Mouse (Mus musculus): ENCODE data around the gene Inip. TPM values are rescaled to one million over a fixed set of nuclear protein-coding genes. Genes with fewer than 3 reads are reported as not detected.

Gene Inip
- polyA plus RNA-seq, 1 experiment from 2014 or later = 114 TPM

DNA sequence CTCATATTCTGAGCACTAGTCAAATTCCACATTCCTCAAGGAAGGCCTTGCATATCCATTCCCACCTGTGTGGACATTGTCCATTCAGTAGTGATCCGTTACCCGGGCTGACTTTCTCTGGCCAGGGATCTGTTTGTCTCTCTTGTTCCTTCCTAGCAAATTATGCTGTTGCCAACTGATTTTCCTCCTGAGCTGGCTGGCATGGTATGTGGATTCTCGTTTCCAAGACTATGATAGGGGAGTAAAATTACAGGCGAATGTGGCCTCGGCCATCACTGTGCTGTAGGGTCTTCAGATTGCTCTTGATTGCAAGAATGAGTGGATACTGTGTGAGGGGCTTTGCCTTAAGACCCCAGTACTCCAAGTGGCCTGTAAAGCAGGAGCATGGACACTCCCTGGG lies 25.0 kb upstream of the Inip start:
- Histone ChIP-seq H3K36me3 (ENCODE audit: control insufficient read depth, insufficient read depth, low read length) (no peaks in the 10 kb centered on the region), H3K27ac (ENCODE audit: low read depth, low read length) (no peak overlapping the region), H3K27me3 (ENCODE audit: control insufficient read depth, insufficient read depth, low read length) (no peaks in the 10 kb centered on the region), H3K9me3 (ENCODE audit: control insufficient read depth, low read length) (no peaks in the 10 kb centered on the region), H3K4me1 (replicated peaks; ENCODE audit: control insufficient read depth, insufficient read depth, low read length) (no peaks in the 10 kb centered on the region), H3K4me3 (ENCODE audit: low read depth, low read length) (no peak overlapping the region), H3K4me2 (ENCODE audit: low read depth, low read length, severe bottlenecking) (no peak overlapping the region), H3K9ac (ENCODE audit: low read length) (no peak overlapping the region)
- WGBS = 91% methylated on average over 5 of the region's 5 CpGs
- ATAC-seq (replicated peaks; ENCODE audit: low FRiP score) (no peak), DNase-seq (ENCODE audit: low spot score) (no peak)

DNA sequence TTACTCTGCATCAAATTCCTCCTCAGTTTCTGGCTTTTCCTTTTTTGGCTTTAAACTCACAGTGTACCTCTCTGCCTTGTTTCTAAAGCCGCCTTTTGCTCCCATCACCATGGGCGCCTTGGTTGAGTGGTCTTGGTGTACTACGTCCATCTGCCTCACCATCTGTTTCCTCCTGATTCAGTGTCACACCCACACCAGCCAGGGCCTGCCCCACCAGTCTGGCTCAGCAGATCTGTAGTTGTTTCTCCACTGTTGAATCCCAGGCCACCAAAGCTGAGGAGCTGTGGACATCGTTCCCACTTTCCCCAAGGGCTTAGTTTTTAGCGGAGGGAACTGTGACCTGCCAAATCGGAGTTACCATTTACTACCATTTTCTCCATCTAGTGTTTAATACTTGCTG lies 24.2 kb upstream of the Inip start:
- H3K4me3 ChIP-seq (ENCODE audit: low read depth, low read length) = no peak overlapping the region
- DNase-seq (ENCODE audit: low spot score) = no peak
- no peak for ATAC-seq (replicated peaks; ENCODE audit: low FRiP score)
- no peaks in the 10 kb centered on the region for H3K4me1 ChIP-seq (replicated peaks; ENCODE audit: control insufficient read depth, insufficient read depth, low read length)
- H3K9me3 ChIP-seq (ENCODE audit: control insufficient read depth, low read length) = no peaks in the 10 kb centered on the region
- no peak overlapping the region for H3K4me2 ChIP-seq (ENCODE audit: low read depth, low read length, severe bottlenecking)
- H3K36me3 ChIP-seq (ENCODE audit: control insufficient read depth, insufficient read depth, low read length) = no peaks in the 10 kb centered on the region
- 83% methylated on average over 6 of the region's 6 CpGs for WGBS
- H3K9ac ChIP-seq (ENCODE audit: low read length) = no peak overlapping the region
- no peaks in the 10 kb centered on the region for H3K27me3 ChIP-seq (ENCODE audit: control insufficient read depth, insufficient read depth, low read length)
- H3K27ac ChIP-seq (ENCODE audit: low read depth, low read length) = no peak overlapping the region

DNA sequence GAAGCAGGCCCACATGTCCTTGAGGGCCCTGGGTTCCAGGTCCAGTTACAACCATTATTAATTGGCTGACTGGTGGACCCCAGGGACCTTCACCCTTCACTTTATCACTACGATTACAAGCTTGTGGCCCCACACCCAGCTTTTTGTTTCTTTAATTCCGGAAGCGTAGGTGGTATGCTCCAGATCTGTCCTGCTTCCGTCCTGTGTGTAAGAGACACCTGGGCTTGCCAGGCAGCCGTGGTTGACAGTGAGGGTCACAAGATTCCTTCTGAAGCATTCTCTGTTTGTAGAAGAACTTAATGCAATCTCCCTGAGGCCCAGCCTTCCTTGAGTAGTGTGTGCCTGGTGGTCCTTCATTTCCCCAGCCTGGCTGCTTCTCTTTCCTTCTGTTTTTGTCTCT lies 23.5 kb upstream of the Inip start:
- Histone ChIP-seq H3K27me3 (ENCODE audit: control insufficient read depth, insufficient read depth, low read length) (no peaks in the 10 kb centered on the region), H3K4me2 (ENCODE audit: low read depth, low read length, severe bottlenecking) (no peak overlapping the region), H3K27ac (ENCODE audit: low read depth, low read length) (no peak overlapping the region), H3K36me3 (ENCODE audit: control insufficient read depth, insufficient read depth, low read length) (no peaks in the 10 kb centered on the region), H3K4me1 (replicated peaks; ENCODE audit: control insufficient read depth, insufficient read depth, low read length) (no peaks in the 10 kb centered on the region; the same call in 1 of the 2 replicates), H3K9me3 (ENCODE audit: control insufficient read depth, low read length) (no peaks in the 10 kb centered on the region), H3K4me3 (ENCODE audit: low read depth, low read length) (no peak overlapping the region), H3K9ac (ENCODE audit: low read length) (no peak overlapping the region)
- DNase-seq (ENCODE audit: low spot score) (no peak), ATAC-seq (replicated peaks; ENCODE audit: low FRiP score) (no peak)
- WGBS = 91% methylated on average over 5 of the region's 5 CpGs

DNA sequence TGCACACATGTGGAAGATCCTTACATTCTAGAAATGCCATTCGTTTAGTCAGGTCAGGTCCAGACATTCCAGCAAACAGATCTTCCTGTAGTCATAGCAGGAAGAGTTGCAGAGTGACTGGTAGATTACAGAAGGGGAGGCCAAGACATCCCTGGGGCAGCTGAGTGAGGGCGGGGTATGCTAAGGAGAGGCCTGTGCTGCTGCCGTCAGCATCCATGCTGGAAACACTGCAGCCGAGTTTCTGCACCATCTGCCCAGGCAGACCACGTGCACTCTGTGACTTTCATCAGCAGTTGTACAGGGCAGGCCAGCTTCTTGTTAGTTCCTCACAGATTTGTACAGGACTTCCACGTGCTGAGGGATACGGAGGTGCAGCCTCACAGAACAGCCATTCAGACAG lies 22.1 kb upstream of the Inip start:
- 82% methylated on average over 7 of the region's 7 CpGs for WGBS

DNA sequence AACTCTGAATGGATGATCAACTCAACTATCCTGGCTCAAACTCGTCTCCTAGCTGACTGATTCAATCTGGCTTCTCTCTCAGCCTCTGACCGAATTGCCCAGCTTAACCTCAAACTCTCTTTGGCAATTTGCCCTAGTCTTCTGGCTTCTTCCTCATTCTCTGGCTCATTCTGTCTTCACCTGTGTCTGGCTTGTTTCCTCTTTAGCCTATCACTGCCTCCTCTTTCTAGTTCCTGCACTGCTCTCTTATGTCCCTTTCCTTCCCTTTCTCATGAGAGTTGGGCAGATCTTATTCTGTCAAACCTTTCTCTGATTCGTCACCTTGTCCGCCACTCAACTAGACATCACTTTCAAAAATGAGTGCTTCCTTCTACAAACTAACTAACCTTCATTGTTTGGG lies 20.7 kb upstream of the Inip start:
- ATAC-seq (replicated peaks; ENCODE audit: low FRiP score) = no peak
- Histone ChIP-seq H3K9me3 (ENCODE audit: control insufficient read depth, low read length) (no peaks in the 10 kb centered on the region), H3K4me3 (ENCODE audit: low read depth, low read length) (no peak overlapping the region), H3K27ac (ENCODE audit: low read depth, low read length) (no peak overlapping the region), H3K27me3 (ENCODE audit: control insufficient read depth, insufficient read depth, low read length) (no peaks in the 10 kb centered on the region), H3K9ac (ENCODE audit: low read length) (no peak overlapping the region), H3K4me2 (ENCODE audit: low read depth, low read length, severe bottlenecking) (no peak overlapping the region), H3K4me1 (replicated peaks; ENCODE audit: control insufficient read depth, insufficient read depth, low read length) (peaks cover 9% of the 10 kb centered on the region; the same call in 1 of the 2 replicates), H3K36me3 (ENCODE audit: control insufficient read depth, insufficient read depth, low read length) (no peaks in the 10 kb centered on the region)
- WGBS = 85% methylated on average over 4 of the region's 4 CpGs
- DNase-seq (ENCODE audit: low spot score) = no peak

More for the DNA sequence above, 22.1 kb upstream of the Inip start:
- Histone ChIP-seq H3K4me2 (ENCODE audit: low read depth, low read length, severe bottlenecking) (no peak overlapping the region), H3K4me1 (replicated peaks; ENCODE audit: control insufficient read depth, insufficient read depth, low read length) (peaks cover 9% of the 10 kb centered on the region; the same call in 1 of the 2 replicates), H3K9ac (ENCODE audit: low read length) (no peak overlapping the region), H3K9me3 (ENCODE audit: control insufficient read depth, low read length) (no peaks in the 10 kb centered on the region), H3K27me3 (ENCODE audit: control insufficient read depth, insufficient read depth, low read length) (no peaks in the 10 kb centered on the region), H3K4me3 (ENCODE audit: low read depth, low read length) (no peak overlapping the region), H3K27ac (ENCODE audit: low read depth, low read length) (no peak overlapping the region), H3K36me3 (ENCODE audit: control insufficient read depth, insufficient read depth, low read length) (no peaks in the 10 kb centered on the region)
- DNase-seq (ENCODE audit: low spot score) (no peak), ATAC-seq (replicated peaks; ENCODE audit: low FRiP score) (no peak)

DNA sequence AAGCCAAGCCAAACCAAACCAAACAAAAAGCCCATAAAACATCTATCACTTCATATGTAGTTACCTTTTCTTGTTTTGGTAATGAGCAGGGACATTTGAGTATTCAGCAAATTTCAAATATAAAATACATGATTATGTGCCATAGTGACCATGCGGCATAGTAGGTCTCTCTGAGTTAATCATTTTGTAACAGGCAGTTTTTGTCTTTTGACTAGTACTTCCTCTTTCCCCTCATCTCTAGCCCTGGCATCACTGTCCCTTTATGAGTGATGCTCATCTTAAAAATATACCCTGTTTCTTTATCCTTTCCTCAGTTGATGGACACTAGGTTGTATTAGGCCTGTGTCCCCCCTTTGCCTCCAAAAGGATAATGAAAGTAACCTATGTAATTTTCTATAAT lies 20.1 kb upstream of the Inip start:
- no peak overlapping the region for H3K9ac ChIP-seq (ENCODE audit: low read length)
- H3K4me1 ChIP-seq (replicated peaks; ENCODE audit: control insufficient read depth, insufficient read depth, low read length) = peaks cover 9% of the 10 kb centered on the region; the same call in 1 of the 2 replicates
- 88% methylated on average over 1 of the region's 1 CpGs for WGBS
- H3K27me3 ChIP-seq (ENCODE audit: control insufficient read depth, insufficient read depth, low read length) = no peaks in the 10 kb centered on the region
- H3K4me2 ChIP-seq (ENCODE audit: low read depth, low read length, severe bottlenecking) = no peak overlapping the region
- ATAC-seq (replicated peaks; ENCODE audit: low FRiP score) = no peak
- no peak overlapping the region for H3K27ac ChIP-seq (ENCODE audit: low read depth, low read length)
- no peak overlapping the region for H3K4me3 ChIP-seq (ENCODE audit: low read depth, low read length)
- no peaks in the 10 kb centered on the region for H3K9me3 ChIP-seq (ENCODE audit: control insufficient read depth, low read length)
- DNase-seq (ENCODE audit: low spot score) = no peak
- no peaks in the 10 kb centered on the region for H3K36me3 ChIP-seq (ENCODE audit: control insufficient read depth, insufficient read depth, low read length)

DNA sequence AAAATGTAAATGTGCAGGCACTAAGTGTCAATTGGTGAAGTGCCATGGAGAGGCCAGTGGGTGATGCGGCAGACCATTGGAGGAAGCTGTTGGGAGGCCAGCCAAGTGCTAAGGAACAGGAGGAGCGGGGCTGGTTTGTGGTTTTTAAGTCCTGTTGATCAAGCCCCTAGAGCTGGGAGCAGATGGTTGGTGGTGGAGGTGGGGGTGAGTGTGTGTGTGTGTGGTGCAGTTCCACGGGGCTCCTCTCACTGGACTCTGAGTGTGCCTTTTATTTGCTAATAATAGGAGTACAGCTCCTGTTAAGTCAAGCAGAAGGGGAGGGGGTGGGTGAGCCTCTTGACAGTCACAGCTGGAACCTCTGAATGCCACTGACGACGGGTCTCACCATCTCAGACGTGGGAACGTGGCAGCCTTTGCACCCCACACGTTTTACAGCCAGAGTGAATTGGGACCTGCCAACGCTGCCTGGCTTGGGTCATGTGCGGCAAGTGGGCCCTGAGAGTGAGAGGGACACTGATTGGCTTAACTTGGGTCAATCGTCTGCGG lies 18.2 kb upstream of the Inip start:
- H3K4me2 ChIP-seq (ENCODE audit: low read depth, low read length, severe bottlenecking) = peak overlapping the region; percentile 26
- no peak overlapping the region for H3K9ac ChIP-seq (ENCODE audit: low read length)
- H3K4me3 ChIP-seq (ENCODE audit: low read depth, low read length) = no peak overlapping the region
- no peaks in the 10 kb centered on the region for H3K9me3 ChIP-seq (ENCODE audit: control insufficient read depth, low read length)
- H3K4me1 ChIP-seq (replicated peaks; ENCODE audit: control insufficient read depth, insufficient read depth, low read length) = peaks cover 9% of the 10 kb centered on the region; the same call in 1 of the 2 replicates
- WGBS = 22% methylated on average over 12 of the region's 12 CpGs
- no peaks in the 10 kb centered on the region for H3K27me3 ChIP-seq (ENCODE audit: control insufficient read depth, insufficient read depth, low read length)
- H3K36me3 ChIP-seq (ENCODE audit: control insufficient read depth, insufficient read depth, low read length) = no peaks in the 10 kb centered on the region
- DNase-seq (ENCODE audit: low spot score) = peak; percentile 75
- peak overlapping the region; percentile 70 for H3K27ac ChIP-seq (ENCODE audit: low read depth, low read length)
- ATAC-seq (replicated peaks; ENCODE audit: low FRiP score) = peak; percentile 91

DNA sequence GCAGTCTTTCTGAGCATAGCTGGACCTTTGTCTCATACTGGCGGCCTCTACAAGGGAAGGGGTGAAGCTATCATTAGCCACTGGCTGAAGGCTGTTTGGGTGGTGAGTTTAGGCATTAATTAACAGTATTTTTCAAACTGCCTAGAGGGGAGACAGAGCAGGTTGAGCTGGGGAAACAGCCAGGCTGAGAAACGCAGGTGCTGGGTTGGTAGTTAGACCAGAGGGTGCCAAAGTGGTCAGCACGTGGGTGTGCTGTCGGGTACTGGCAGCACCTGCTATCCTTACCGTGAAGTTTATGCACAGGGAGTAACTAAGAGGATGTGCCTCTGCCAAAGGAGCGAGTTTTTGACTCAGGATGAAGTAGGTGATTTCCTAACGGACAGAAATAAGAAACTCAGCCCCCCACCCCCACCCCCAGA lies 17.7 kb upstream of the Inip start:
- no peak for DNase-seq (ENCODE audit: low spot score)
- peak; percentile 51 for ATAC-seq (replicated peaks; ENCODE audit: low FRiP score)
- Histone ChIP-seq H3K9ac (ENCODE audit: low read length) (no peak overlapping the region), H3K4me3 (ENCODE audit: low read depth, low read length) (no peak overlapping the region), H3K4me2 (ENCODE audit: low read depth, low read length, severe bottlenecking) (peak overlapping the region; percentile 26), H3K27ac (ENCODE audit: low read depth, low read length) (peak overlapping the region; percentile 70), H3K36me3 (ENCODE audit: control insufficient read depth, insufficient read depth, low read length) (no peaks in the 10 kb centered on the region), H3K9me3 (ENCODE audit: control insufficient read depth, low read length) (no peaks in the 10 kb centered on the region), H3K4me1 (replicated peaks; ENCODE audit: control insufficient read depth, insufficient read depth, low read length) (peaks cover 9% of the 10 kb centered on the region; the same call in 1 of the 2 replicates), H3K27me3 (ENCODE audit: control insufficient read depth, insufficient read depth, low read length) (no peaks in the 10 kb centered on the region)
- WGBS = 46% methylated on average over 7 of the region's 7 CpGs

DNA sequence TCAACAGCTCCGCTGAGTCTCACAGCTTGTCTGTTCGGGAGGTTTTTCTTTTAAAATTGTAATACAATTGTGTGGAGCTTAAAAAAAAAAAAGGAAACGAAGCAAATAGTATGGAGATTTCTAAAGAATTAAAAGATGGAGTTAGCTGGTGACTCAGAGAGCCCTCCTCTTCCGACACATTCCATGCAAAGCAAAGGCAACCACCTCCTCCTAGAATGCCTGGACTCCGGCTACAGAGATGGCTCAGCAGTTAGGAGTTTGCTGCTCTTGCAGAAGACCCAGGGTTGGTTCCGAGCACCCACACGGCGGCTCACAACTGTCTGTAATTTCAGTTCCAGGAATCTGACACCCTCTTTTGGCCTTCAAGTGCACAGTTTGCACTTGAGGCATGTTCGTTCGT lies 17.1 kb upstream of the Inip start:
- WGBS = 66% methylated on average over 10 of the region's 10 CpGs
- Histone ChIP-seq H3K9ac (ENCODE audit: low read length) (no peak overlapping the region), H3K4me2 (ENCODE audit: low read depth, low read length, severe bottlenecking) (no peak overlapping the region), H3K36me3 (ENCODE audit: control insufficient read depth, insufficient read depth, low read length) (no peaks in the 10 kb centered on the region), H3K4me3 (ENCODE audit: low read depth, low read length) (no peak overlapping the region), H3K27ac (ENCODE audit: low read depth, low read length) (peak overlapping the region; percentile 70; the same call in 1 of the 2 replicates), H3K27me3 (ENCODE audit: control insufficient read depth, insufficient read depth, low read length) (no peaks in the 10 kb centered on the region), H3K4me1 (replicated peaks; ENCODE audit: control insufficient read depth, insufficient read depth, low read length) (peaks cover 9% of the 10 kb centered on the region; the same call in 1 of the 2 replicates), H3K9me3 (ENCODE audit: control insufficient read depth, low read length) (no peaks in the 10 kb centered on the region)
- DNase-seq (ENCODE audit: low spot score) (no peak), ATAC-seq (replicated peaks; ENCODE audit: low FRiP score) (no peak)
